Mouse (Mus musculus) intestine, postnatal 0 days (tissue): ENCODE results near the gene Olfr301. TPM values are rescaled to one million over a fixed set of nuclear protein-coding genes. Genes with fewer than 3 reads are reported as not detected.
A peak's percentile ranks its signal among the peaks of the same experiment; 100 is the strongest.

Experiments used
- ATAC-seq: fragments of 200-750 bp; cut with Nextera tagmentation; 2 replicates; pipeline ENCODE4 v1.8.0; 2017; ENCODE audit warnings: mild to moderate bottlenecking, moderate TSS enrichment, moderate library complexity
- H3K27ac ChIP-seq: fragments of 300-500 bp; sonication (generic); 2 replicates; pipeline ENCODE4 v1.5.1; 2014; ENCODE audit warnings: mild to moderate bottlenecking, low read depth, low read length, moderate library complexity
- H3K27me3 ChIP-seq: fragments of 300-500 bp; sonication (generic); replicated peaks from 2 replicates; pipeline ENCODE4 v1.6.1; 2014; ENCODE audit warnings: low read length, mixed read lengths; ENCODE audit not compliant: control insufficient read depth, insufficient read depth
- H3K36me3 ChIP-seq: fragments of 300-500 bp; sonication (generic); 2 replicates; pipeline ENCODE4 v1.6.1; 2014; ENCODE audit warnings: mild to moderate bottlenecking, moderate library complexity; ENCODE audit not compliant: control insufficient read depth, insufficient read depth
- H3K4me1 ChIP-seq: fragments of 300-500 bp; sonication (generic); replicated peaks from 2 replicates; pipeline ENCODE4 v1.6.1; 2014; ENCODE audit warnings: antibody characterized with exemption, low read length, mixed read lengths; ENCODE audit not compliant: control insufficient read depth, insufficient read depth
- H3K4me2 ChIP-seq: fragments of 300-500 bp; sonication (generic); replicated peaks from 2 replicates; pipeline ENCODE4 v1.6.1; 2014; ENCODE audit warnings: low read depth, mild to moderate bottlenecking, moderate library complexity
- H3K4me3 ChIP-seq: fragments of 300-500 bp; sonication (generic); 2 replicates; pipeline ENCODE4 v1.5.1; 2014; ENCODE audit warnings: low read depth, low read length
- H3K9ac ChIP-seq: fragments of 300-500 bp; sonication (generic); 2 replicates; pipeline ENCODE4 v1.6.1; 2014; ENCODE audit warnings: mild to moderate bottlenecking, low read depth, low read length
- H3K9me3 ChIP-seq: fragments of 300-500 bp; sonication (generic); 2 replicates; pipeline ENCODE4 v1.6.1; 2016; ENCODE audit warnings: mixed run types; ENCODE audit not compliant: control insufficient read depth
- CTCF ChIP-seq: sonication (generic); IDR thresholded peaks from 2 replicates; pipeline ENCODE4 v1.5.1; 2016; ENCODE audit warnings: low read depth, mild to moderate bottlenecking, control low read depth, antibody characterized with exemption, moderate library complexity
- WGBS: fragments of 180-500 bp; shearing (Covaris S2); extraction: QIAGEN DNeasy Blood & Tissue Kit; methylation state at CpG from one replicate; pipeline ENCODE4 v1.1.7; 2014; 5-methylcytosine and 5-hydroxymethylcytosine counted together
- polyA plus RNA-seq: library from polyadenylated mRNA; unstranded; fragments of >200 nt; fragmentation: Nextera tagmentation; extraction: Ambion mirVana; gene quantifications from 2 replicates; pipeline ENCODE4 v1.2.1, GENCODE M21; 2015

The Olfr301 gene
- not detected in 2 replicates for polyA plus RNA-seq

DNA sequence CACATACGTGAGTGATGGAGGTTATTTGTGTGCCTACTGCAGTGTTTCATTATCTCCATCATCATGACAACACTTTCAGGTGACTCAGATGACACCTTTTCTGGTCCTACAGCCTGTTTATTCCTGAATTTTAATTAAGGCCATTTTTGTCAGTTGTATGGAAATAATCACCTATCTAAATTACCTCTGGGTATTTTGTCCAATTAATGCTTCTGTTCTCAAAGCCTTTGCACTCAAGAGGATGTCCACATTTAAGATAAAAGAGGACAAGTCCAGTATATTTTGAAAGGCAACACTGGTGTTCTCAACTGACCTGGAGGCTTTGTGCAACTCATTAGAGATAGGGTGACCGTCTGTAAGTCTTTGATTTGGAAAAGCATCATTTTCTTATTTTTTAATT, at the start of gene Olfr301:
TSS of gene Olfr301 (plus strand) at position 301 of the 400 bp plus-strand sequence.
- Histone ChIP-seq H3K27me3 (no peaks in the 10 kb centered on the region), H3K9ac (no peak within 1 kb of the TSS), H3K4me2 (no peak within 1 kb of the TSS), H3K4me3 (no peak within 1 kb of the TSS), H3K36me3 (no peaks in the 10 kb centered on the region), H3K9me3 (no peaks in the 10 kb centered on the region), H3K27ac (no peak within 1 kb of the TSS), H3K4me1 (no peaks in the 10 kb centered on the region)
- WGBS = 81% methylated on average over 2 of the region's 2 CpGs
- TF ChIP-seq CTCF = no peak
- ATAC-seq = no peak

DNA sequence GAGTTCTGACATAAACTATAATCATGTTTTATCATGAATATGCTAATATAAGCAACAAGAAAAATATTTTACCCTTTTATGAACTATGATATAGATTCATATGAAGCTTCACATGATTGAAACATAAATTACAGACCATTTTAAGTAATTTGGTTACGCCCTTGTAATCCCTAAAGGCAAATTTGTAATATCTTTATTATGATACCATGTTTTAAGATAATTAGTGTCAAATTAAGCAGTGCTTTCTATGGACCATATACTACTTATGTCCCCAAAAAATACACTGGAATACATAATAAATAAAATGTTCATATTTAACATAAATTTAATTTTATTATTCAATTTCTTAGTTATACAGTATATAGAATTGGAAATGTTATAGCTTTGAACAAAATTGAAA, 36.8 kb upstream of the Olfr301 start, which contains the start of gene Olfr305:
TSS of gene Olfr305 (minus strand) at position 101 of the 400 bp plus-strand sequence.
- Histone ChIP-seq H3K4me3 (no peak within 1 kb of the TSS), H3K9me3 (no peaks in the 10 kb centered on the region), H3K27ac (no peak within 1 kb of the TSS), H3K4me2 (no peak within 1 kb of the TSS), H3K36me3 (no peaks in the 10 kb centered on the region), H3K4me1 (no peaks in the 10 kb centered on the region), H3K27me3 (no peaks in the 10 kb centered on the region), H3K9ac (no peak within 1 kb of the TSS)
- ATAC-seq = no peak
- WGBS = 84% methylated on average over 1 of the region's 1 CpGs
- no peak for TF ChIP-seq CTCF

DNA sequence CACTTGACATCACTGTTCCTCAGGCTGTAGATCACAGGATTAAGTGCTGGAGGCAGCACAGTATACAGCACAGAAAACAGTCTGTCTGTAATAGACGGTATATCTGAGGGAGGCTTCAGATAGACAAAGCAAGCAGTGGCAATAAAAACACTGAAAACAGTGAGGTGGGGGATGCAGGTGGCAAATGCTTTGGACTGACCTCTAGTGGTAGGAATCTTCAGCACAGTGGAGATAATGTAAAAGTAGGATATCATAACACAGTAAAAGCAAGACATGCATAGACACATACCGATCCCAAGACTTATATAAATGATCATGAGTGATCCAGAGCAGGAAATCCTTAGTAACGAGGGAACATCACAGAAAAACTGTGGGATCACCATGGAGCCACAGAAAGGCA, 17.9 kb upstream of the Olfr301 start:
- no peak overlapping the region for H3K4me2 ChIP-seq
- peak; percentile 36 for TF ChIP-seq CTCF
- no peak overlapping the region for H3K9ac ChIP-seq
- no peaks in the 10 kb centered on the region for H3K9me3 ChIP-seq
- no peak for ATAC-seq
- WGBS = 64% methylated on average over 3 of the region's 3 CpGs
- no peaks in the 10 kb centered on the region for H3K36me3 ChIP-seq
- H3K27me3 ChIP-seq = no peaks in the 10 kb centered on the region
- H3K4me3 ChIP-seq = no peak overlapping the region
- H3K4me1 ChIP-seq = no peaks in the 10 kb centered on the region
- H3K27ac ChIP-seq = no peak overlapping the region

DNA sequence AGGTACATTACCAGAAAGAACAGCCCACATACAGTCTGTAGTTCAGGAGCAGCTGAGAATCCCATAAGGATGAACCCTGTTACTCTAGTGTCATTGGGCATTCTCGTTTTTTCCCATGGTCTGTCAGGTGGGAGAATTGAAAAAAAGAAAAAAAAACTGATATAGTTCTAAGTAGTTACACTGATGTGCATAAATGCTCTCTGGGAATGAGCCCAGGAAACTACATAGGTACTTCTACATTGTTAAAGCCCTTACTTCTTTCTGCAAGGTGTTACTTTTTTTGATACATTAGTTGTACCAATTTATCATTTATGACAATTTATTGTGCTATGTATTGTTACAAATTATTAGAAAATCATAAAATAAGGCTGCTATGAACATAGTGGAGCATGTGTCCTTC, 17.1 kb upstream of the Olfr301 start, which contains the start of gene Olfr304:
TSS of gene Olfr304 (minus strand) at position 101 of the 400 bp plus-strand sequence.
- no peaks in the 10 kb centered on the region for H3K36me3 ChIP-seq
- H3K27ac ChIP-seq = no peak within 1 kb of the TSS
- H3K9me3 ChIP-seq = no peaks in the 10 kb centered on the region
- H3K9ac ChIP-seq = no peak within 1 kb of the TSS
- TF ChIP-seq CTCF = no peak
- WGBS = 48% methylated on average over 1 of the region's 1 CpGs
- H3K27me3 ChIP-seq = no peaks in the 10 kb centered on the region
- no peak for ATAC-seq
- no peak within 1 kb of the TSS for H3K4me3 ChIP-seq
- no peaks in the 10 kb centered on the region for H3K4me1 ChIP-seq
- no peak within 1 kb of the TSS for H3K4me2 ChIP-seq

DNA sequence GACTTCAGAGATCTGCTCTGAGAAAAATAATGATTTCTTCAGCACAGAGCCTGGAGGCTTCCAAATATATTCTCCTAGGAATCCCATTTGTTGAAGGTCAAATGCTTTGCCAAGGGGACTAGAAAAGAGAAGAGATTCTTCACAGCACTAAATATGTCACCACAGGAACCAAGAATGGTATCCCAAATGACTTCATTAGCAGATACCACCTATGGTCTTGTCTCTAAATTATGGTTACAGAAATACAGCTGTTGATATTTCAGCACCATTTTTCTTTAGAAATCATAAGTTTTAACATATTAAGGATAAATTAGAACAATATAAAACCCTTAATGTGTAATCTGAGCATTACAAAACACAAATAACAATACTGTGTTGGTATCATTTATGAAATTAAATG, 6.0 kb upstream of the Olfr301 start, which contains the start of gene Olfr303:
TSS of gene Olfr303 (minus strand) at position 101 of the 400 bp plus-strand sequence.
- H3K4me1 ChIP-seq = no peaks in the 10 kb centered on the region
- ATAC-seq = no peak

DNA sequence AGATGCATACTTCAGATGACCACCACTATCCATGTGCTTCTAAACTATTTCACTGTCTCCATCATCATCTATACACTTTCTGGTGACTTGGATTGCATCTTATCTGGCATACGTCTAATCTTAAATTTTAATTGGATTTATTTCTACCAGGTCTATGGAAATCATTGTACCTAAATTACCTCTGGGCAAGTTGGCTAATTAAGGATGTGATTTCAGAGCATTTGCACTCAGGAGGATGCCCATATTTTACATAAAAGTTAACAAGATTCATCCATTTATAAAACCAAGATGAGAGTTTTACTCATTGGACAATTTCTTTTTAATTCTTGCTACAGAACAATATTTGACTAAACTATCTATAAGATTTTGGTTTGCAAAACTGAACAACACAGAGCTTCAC, 56.0 kb downstream of the Olfr301 start, which contains the start of gene Olfr299:
TSS of gene Olfr299 (plus strand) at position 301 of the 400 bp plus-strand sequence.
- no peak for TF ChIP-seq CTCF
- H3K4me1 ChIP-seq = no peaks in the 10 kb centered on the region
- no peaks in the 10 kb centered on the region for H3K27me3 ChIP-seq
- 80% methylated on average over 1 of the region's 1 CpGs for WGBS
- no peak within 1 kb of the TSS for H3K4me3 ChIP-seq
- H3K36me3 ChIP-seq = no peaks in the 10 kb centered on the region
- no peak within 1 kb of the TSS for H3K27ac ChIP-seq
- no peak within 1 kb of the TSS for H3K9ac ChIP-seq
- ATAC-seq = no peak
- H3K4me2 ChIP-seq = no peak within 1 kb of the TSS
- H3K9me3 ChIP-seq = no peaks in the 10 kb centered on the region

More for the DNA sequence above, 6.0 kb upstream of the Olfr301 start, which contains the start of gene Olfr303:
- H3K9ac ChIP-seq = no peak within 1 kb of the TSS
- no peaks in the 10 kb centered on the region for H3K36me3 ChIP-seq
- no peak within 1 kb of the TSS for H3K4me2 ChIP-seq
- no peak for TF ChIP-seq CTCF
- H3K9me3 ChIP-seq = no peaks in the 10 kb centered on the region
- H3K27me3 ChIP-seq = no peaks in the 10 kb centered on the region
- no peak within 1 kb of the TSS for H3K4me3 ChIP-seq
- H3K27ac ChIP-seq = no peak within 1 kb of the TSS

Other genes with a start within 250 kb of the Olfr301 start
- gene Vmn2r75, start 232.1 kb upstream of the Olfr301 start, polyA plus RNA-seq = not detected in 2 replicates
- gene Vmn2r76, start 157.5 kb upstream of the Olfr301 start, polyA plus RNA-seq = not detected in 2 replicates
- gene Olfr310, start 126.7 kb upstream of the Olfr301 start, polyA plus RNA-seq = not detected in 2 replicates
- gene Olfr309, start 90.1 kb upstream of the Olfr301 start, polyA plus RNA-seq = not detected in 2 replicates
- gene Olfr308, start 78.2 kb upstream of the Olfr301 start, polyA plus RNA-seq = not detected in 2 replicates
- gene Olfr307, start 66.3 kb upstream of the Olfr301 start, polyA plus RNA-seq = not detected in 2 replicates
- not detected in 2 replicates for gene Olfr305, start 36.9 kb upstream of the Olfr301 start, polyA plus RNA-seq
- gene Olfr304, start 17.2 kb upstream of the Olfr301 start, polyA plus RNA-seq = not detected in 2 replicates
- not detected in 2 replicates for gene Olfr303, start 6.1 kb upstream of the Olfr301 start, polyA plus RNA-seq
- gene Olfr299, start 56.1 kb downstream of the Olfr301 start, polyA plus RNA-seq = not detected in 2 replicates
- gene Olfr298, start 88.6 kb downstream of the Olfr301 start, polyA plus RNA-seq = not detected in 2 replicates
- gene Olfr297, start 116.1 kb downstream of the Olfr301 start, polyA plus RNA-seq = not detected in 2 replicates
- not detected in 2 replicates for gene Olfr295, start 180.0 kb downstream of the Olfr301 start, polyA plus RNA-seq
- not detected in 2 replicates for gene Olfr294, start 212.8 kb downstream of the Olfr301 start, polyA plus RNA-seq
- gene Olfr293, start 245.2 kb downstream of the Olfr301 start, polyA plus RNA-seq = not detected in 2 replicates